Mouse (Mus musculus) CH12.LX (cell line): ENCODE data around the gene Nme3. TPM values are rescaled to one million over a fixed set of nuclear protein-coding genes. Genes with fewer than 3 reads are reported as not detected.

ENCODE experiments used
- DNase-seq: peaks from one replicate; pipeline ENCODE4 v3.0.0-alpha.2; 2013; ENCODE audit errors: extremely low read depth
- H3K27ac ChIP-seq: 2 replicates; pipeline ENCODE4 v1.5.1; 2012; ENCODE audit warnings: low read depth, mild to moderate bottlenecking, control low read depth, moderate library complexity; ENCODE audit not compliant: insufficient read depth
- H3K27me3 ChIP-seq: replicated peaks from 2 replicates; pipeline ENCODE3; 2012; ENCODE audit warnings: inconsistent platforms
- H3K36me3 ChIP-seq, 2 experiments: replicated peaks in 1 of 2; 2 replicates each; pipeline versions ENCODE3 to v1.6.1; 2012; ENCODE audit warnings: inconsistent platforms in 1 of 2, low read length in 1 of 2, mild to moderate bottlenecking in 1 of 2, mixed read lengths in 1 of 2, moderate library complexity in 1 of 2; ENCODE audit not compliant: control insufficient read depth in 1 of 2, insufficient read depth in 1 of 2
- H3K4me1 ChIP-seq, 2 experiments: 2 replicates each; pipeline ENCODE4 v1.6.1; 2012; ENCODE audit warnings: inconsistent platforms in 1 of 2, moderate library complexity in 1 of 2; ENCODE audit not compliant: insufficient read depth in 2 of 2, control insufficient read depth in 1 of 2
- H3K4me2 ChIP-seq: 2 replicates; pipeline ENCODE4 v1.6.1; 2012; ENCODE audit warnings: low read depth, mild to moderate bottlenecking, control low read depth; ENCODE audit not compliant: poor library complexity, insufficient read depth, severe bottlenecking
- H3K4me3 ChIP-seq, 3 experiments: fragments of 150-350 bp in 1 of 3; sonication (generic) in 1 of 3; replicated peaks in 1 of 3; 2 replicates each; pipeline versions ENCODE3 to v1.5.1; 2011 to 2012; ENCODE audit warnings: low read depth in 2 of 3, low read length in 2 of 3, mild to moderate bottlenecking in 2 of 3, moderate library complexity in 2 of 3, control low read depth in 1 of 3, improper control_type of control experiment in 1 of 3, inconsistent platforms in 1 of 3, mixed read lengths in 1 of 3; ENCODE audit not compliant: poor library complexity in 1 of 3
- H3K79me2 ChIP-seq: replicated peaks from 2 replicates; pipeline ENCODE4 v1.6.1; 2012; ENCODE audit warnings: mild to moderate bottlenecking, moderate library complexity; ENCODE audit not compliant: control insufficient read depth, poor library complexity, insufficient read depth, severe bottlenecking; ENCODE audit errors: extremely low read depth
- H3K9ac ChIP-seq: 2 replicates; pipeline ENCODE4 v1.6.1; 2012; ENCODE audit warnings: low read depth, mild to moderate bottlenecking, control low read depth, moderate library complexity; ENCODE audit not compliant: insufficient read depth
- H3K9me3 ChIP-seq: replicated peaks from 2 replicates; pipeline ENCODE3; 2012; ENCODE audit warnings: low read length, inconsistent platforms, mixed read lengths
- CHD1 ChIP-seq: IDR thresholded peaks from 2 replicates; pipeline ENCODE4 v1.6.1; 2012; ENCODE audit warnings: low read depth, low read length, improper control_type of control experiment, inconsistent platforms
- E2F4 ChIP-seq: IDR thresholded peaks from 2 replicates; pipeline ENCODE4 v1.6.1; 2011; ENCODE audit warnings: low read depth, low read length, improper control_type of control experiment; ENCODE audit not compliant: insufficient replicate concordance
- ETS1 ChIP-seq: conservative IDR thresholded peaks from 2 replicates; pipeline ENCODE4 v1.6.1; 2012; ENCODE audit warnings: low read depth, mild to moderate bottlenecking, inconsistent platforms, low read length, improper control_type of control experiment, moderate library complexity
- GABPA ChIP-seq: IDR thresholded peaks from 2 replicates; pipeline ENCODE4 v1.6.1; 2012; ENCODE audit warnings: low read depth, low read length, improper control_type of control experiment, inconsistent platforms; ENCODE audit not compliant: insufficient replicate concordance
- MAX ChIP-seq: IDR thresholded peaks from 2 replicates; pipeline ENCODE4 v1.6.1; 2011; ENCODE audit warnings: low read length, improper control_type of control experiment
- MAZ ChIP-seq: IDR thresholded peaks from 2 replicates; pipeline ENCODE4 v1.6.1; 2012; ENCODE audit warnings: low read depth, mild to moderate bottlenecking, inconsistent platforms, low read length, improper control_type of control experiment, moderate library complexity
- MEF2A ChIP-seq: IDR thresholded peaks from 2 replicates; pipeline ENCODE4 v1.6.1; 2014; ENCODE audit warnings: low read depth, mild to moderate bottlenecking, inconsistent platforms, low read length, improper control_type of control experiment, borderline replicate concordance
- MYC ChIP-seq: IDR thresholded peaks from 2 replicates; pipeline ENCODE4 v1.6.1; 2011; ENCODE audit warnings: low read depth, mild to moderate bottlenecking, improper control_type of control experiment, low read length
- NELFE ChIP-seq: IDR thresholded peaks from 2 replicates; pipeline ENCODE4 v1.6.1; 2011; ENCODE audit warnings: low read depth, low read length, improper control_type of control experiment
- PAX5 ChIP-seq: IDR thresholded peaks from 2 replicates; pipeline ENCODE4 v1.6.1; 2012; ENCODE audit warnings: low read length, inconsistent platforms, mixed read lengths
- POLR2A ChIP-seq: IDR thresholded peaks from 2 replicates; pipeline ENCODE4 v1.6.1; 2011; ENCODE audit warnings: low read depth, mild to moderate bottlenecking, improper control_type of control experiment, low read length
- POLR2AphosphoS2 ChIP-seq: IDR thresholded peaks from 2 replicates; pipeline ENCODE4 v1.6.1; 2011; ENCODE audit warnings: low read depth, low read length, improper control_type of control experiment
- RCOR1 ChIP-seq: conservative IDR thresholded peaks from 2 replicates; pipeline ENCODE4 v1.6.1; 2012; ENCODE audit warnings: low read depth, mild to moderate bottlenecking, inconsistent platforms, low read length, improper control_type of control experiment
- SMC3 ChIP-seq: IDR thresholded peaks from 2 replicates; pipeline ENCODE4 v1.6.1; 2011; ENCODE audit warnings: low read depth, low read length, improper control_type of control experiment
- USF1 ChIP-seq: IDR thresholded peaks from 2 replicates; pipeline ENCODE4 v1.6.1; 2014; ENCODE audit warnings: low read depth, mild to moderate bottlenecking, inconsistent platforms, low read length, improper control_type of control experiment
- USF2 ChIP-seq: conservative IDR thresholded peaks from 2 replicates; pipeline ENCODE4 v1.6.1; 2011; ENCODE audit warnings: low read depth, low read length, improper control_type of control experiment
- ZC3H11A ChIP-seq: IDR thresholded peaks from 2 replicates; pipeline ENCODE4 v1.6.1; 2012; ENCODE audit warnings: low read depth, mild to moderate bottlenecking, inconsistent platforms, low read length, improper control_type of control experiment
- ZMIZ1 ChIP-seq: IDR thresholded peaks from 2 replicates; pipeline ENCODE4 v1.6.1; 2012; ENCODE audit warnings: low read depth, mild to moderate bottlenecking, inconsistent platforms, low read length, improper control_type of control experiment
- dilution Hi-C: fragments of 300-500 bp; cut with MboI; formaldehyde crosslinking; loops from 2 replicates; pipeline ENCODE4 v1.14.3; 2020; ENCODE audit warnings: low sequenced_read_pairs; ENCODE audit not compliant: extremely low pct_unique_long_range_greater_than_20kb, extremely low pct_ligation_motif_present
- in situ Hi-C: fragments of 300-500 bp; cut with MboI; formaldehyde crosslinking; loops from 3 replicates; pipeline ENCODE4 v1.14.3; 2019; ENCODE audit warnings: low sequenced_read_pairs, low pct_ligation_motif_present, low pct_unique_long_range_greater_than_20kb, mixed read lengths
- polyA plus RNA-seq: library from polyadenylated mRNA; unstranded; fragments of >175 nt; gene quantifications from 2 replicates; pipeline ENCODE4 v1.2.1, GENCODE M21; 2012; ENCODE audit warnings: low read depth; ENCODE audit not compliant: insufficient read length
- total RNA-seq, 2 experiments: library from RNA; depleted of rRNA; stranded (reverse); fragments of 300-350 nt in 1 of 2; fragments of >200 nt in 1 of 2; gene quantifications; 2 replicates each; pipeline ENCODE4 v1.2.3; 2012 to 2014

Gene Nme3
- total and polyA plus RNA-seq, 3 experiments: 11.4 to 16.7 (median 13.8) TPM

- in situ Hi-C loops: no loop called here
- Histone ChIP-seq H3K9me3 (no peaks in the 10 kb centered on the region), H3K4me3 (no peak overlapping the region), H3K27ac (no peak overlapping the region), H3K4me1 (peaks cover 12 to 25% of the 10 kb centered on the region in 2 experiments), H3K79me2 (peaks cover 4% of the 10 kb centered on the region; the same call in 1 of the 2 replicates), H3K4me2 (no peak overlapping the region), H3K9ac (no peak overlapping the region), H3K36me3 (peaks cover 81 to 88% of the 10 kb centered on the region in 2 experiments), H3K27me3 (no peaks in the 10 kb centered on the region)
- no peak for TF ChIP-seq ZC3H11A
- no peak for DNase-seq
- dilution Hi-C loops: no loop called here
Measured at GRCm38 (mm10) chr17:24900014-24900413, 3.7 kb downstream of the Nme3 start.

- no peak overlapping the region for H3K27ac ChIP-seq
- in situ Hi-C loops: no loop called here
- peaks cover 9 to 16% of the 10 kb centered on the region in 2 experiments; a peak in 3 of 4 replicates for H3K4me1 ChIP-seq
- no peak overlapping the region for H3K4me2 ChIP-seq
- H3K9me3 ChIP-seq: no peaks in the 10 kb centered on the region
- DNase-seq: no peak
- dilution Hi-C loops: no loop called here
- peaks cover 99 to 100% of the 10 kb centered on the region in 2 experiments for H3K36me3 ChIP-seq
- TF ChIP-seq USF2 (no peak), NELFE (no peak), MAX (no peak), RCOR1 (no peak), ETS1 (no peak), MEF2A (no peak), POLR2AphosphoS2 (no peak), MYC (no peak), PAX5 (no peak), ZMIZ1 (no peak), GABPA (no peak), MAZ (no peak), POLR2A (no peak), CHD1 (no peak), E2F4 (no peak), SMC3 (no peak), USF1 (no peak)
- H3K4me3 ChIP-seq: no peak overlapping the region
- H3K79me2 ChIP-seq: no peaks in the 10 kb centered on the region
- H3K9ac ChIP-seq: no peak overlapping the region
- no peaks in the 10 kb centered on the region for H3K27me3 ChIP-seq
Measured at GRCm38 (mm10) chr17:24902124-24902523, 5.8 kb downstream of the Nme3 start.
